Mouse (Mus musculus) pancreas, adult 10 weeks (tissue): ENCODE data around the gene Gm30302. TPM values are rescaled to one million over a fixed set of nuclear protein-coding genes. Genes with fewer than 3 reads are reported as not detected.

ENCODE experiments used
- polyA plus RNA-seq: library from polyadenylated mRNA; stranded (reverse); fragments of 350-450 nt; fragmentation: Illumina TruSeq; extraction: RNeasy Lipid Tissue Mini Kit (QIAGEN cat#74804); gene quantifications from one replicate; pipeline ENCODE4 v1.2.3, GENCODE M21; 2015; ENCODE audit warnings: low read depth, low replicate concordance; ENCODE audit not compliant: insufficient read depth

Gm30302 gene
- polyA plus RNA-seq, result not detected

GRCm38 (mm10) chr13:49798901-49799300 is at the start of gene Gm30302:
Gene Gm30302 (minus strand): TSS chr13:49799001.

Other genes starting within 250 kb of the Gm30302 start
- 0.66 TPM for gene Omd, start 216.5 kb downstream of the Gm30302 start, polyA plus RNA-seq
- 27.6 TPM for gene Ogn, start 191.0 kb downstream of the Gm30302 start, polyA plus RNA-seq
- not detected for gene Cenpp, start 146.2 kb downstream of the Gm30302 start, polyA plus RNA-seq
- 4.5 TPM for gene Nol8, start 145.9 kb downstream of the Gm30302 start, polyA plus RNA-seq
- gene Iars, start 116.9 kb downstream of the Gm30302 start, polyA plus RNA-seq, result 12.5 TPM